Mouse (Mus musculus): ENCODE data around the gene Entpd2. TPM values are rescaled to one million over a fixed set of nuclear protein-coding genes. Genes with fewer than 3 reads are reported as not detected.

Gene Entpd2
- polyA plus RNA-seq, 1 experiment from 2014 or later, result 1.0 TPM

DNA sequence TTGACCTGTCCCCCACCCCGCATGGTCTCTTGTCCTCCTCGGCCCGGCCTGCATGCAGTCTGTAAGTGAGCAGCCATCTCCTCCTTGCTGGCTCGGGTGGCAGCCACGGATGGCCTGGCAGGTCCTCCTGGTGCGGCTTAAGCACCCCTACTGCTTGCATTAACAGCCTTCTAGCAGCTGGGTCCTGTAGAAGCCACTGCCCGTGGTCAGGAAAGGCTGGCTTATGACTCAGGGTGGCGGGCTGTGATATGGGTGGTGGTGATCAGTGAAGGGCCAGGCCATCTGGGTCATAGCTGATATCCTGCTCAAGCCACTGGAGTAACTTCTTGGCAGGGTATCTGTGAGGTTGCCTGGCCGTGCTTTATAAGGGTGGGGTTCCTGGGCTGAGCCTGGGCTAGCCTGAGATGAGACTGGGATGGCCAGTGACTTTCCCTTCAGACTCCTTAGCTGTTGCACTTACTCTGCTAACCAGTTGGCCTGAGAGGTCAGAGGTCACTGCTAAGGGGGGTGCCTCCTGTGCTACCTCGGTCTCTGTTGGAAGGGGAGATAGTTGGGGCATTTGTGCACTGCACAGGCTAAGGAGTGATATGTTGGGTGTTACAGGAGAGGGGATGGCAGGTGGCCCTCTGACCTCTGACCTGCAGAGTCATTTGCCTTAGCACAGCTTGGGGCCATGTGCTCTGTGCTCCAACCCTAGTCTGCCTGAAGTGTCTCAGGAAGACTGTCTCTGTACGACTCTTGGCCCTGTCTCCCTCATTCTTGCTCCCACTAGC is 36.8 kb downstream of the Entpd2 start:
- Histone ChIP-seq H3K27me3 (ENCODE audit: control insufficient read depth, insufficient read depth, low read depth, low read length) (peaks cover 11% of the 10 kb centered on the region), H3K27ac (ENCODE audit: low read length) (no peak overlapping the region), H3K4me2 (ENCODE audit: low read depth, low read length) (no peak overlapping the region), H3K9ac (ENCODE audit: low read depth, low read length) (no peak overlapping the region), H3K4me1 (ENCODE audit: control insufficient read depth, low read depth, low read length) (peaks cover 6% of the 10 kb centered on the region), H3K9me3 (replicated peaks; ENCODE audit: control insufficient read depth, low read length) (no peaks in the 10 kb centered on the region), H3K36me3 (ENCODE audit: control insufficient read depth, insufficient read depth) (no peaks in the 10 kb centered on the region), H3K4me3 (ENCODE audit: low read depth, low read length) (no peak overlapping the region)
- WGBS (ENCODE audit: insufficient replicate concordance), result 57% methylated on average over 11 of the region's 11 CpGs
- ATAC-seq (ENCODE audit: low read depth), result no peak

DNA sequence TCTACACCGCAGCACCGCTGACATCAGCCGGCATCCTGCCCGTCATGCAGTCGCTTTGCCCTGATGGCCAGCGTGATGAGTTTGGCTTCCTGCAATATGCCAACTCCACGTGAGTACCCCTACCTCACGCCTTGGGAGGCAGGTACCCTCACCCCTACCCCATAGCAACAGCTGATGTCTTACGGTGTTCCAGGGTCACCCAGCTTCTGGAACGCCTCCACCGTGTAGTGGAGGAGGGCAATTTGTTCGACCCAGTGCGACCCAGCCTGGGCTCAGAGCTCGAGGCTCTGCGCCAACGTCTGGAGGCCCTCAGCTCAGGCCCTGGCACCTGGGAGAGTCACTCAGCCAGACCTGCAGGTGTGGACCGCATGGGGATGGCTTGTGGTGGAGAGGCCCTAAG is 37.4 kb downstream of the Entpd2 start:
- H3K4me3 ChIP-seq (ENCODE audit: low read depth, low read length), result no peak overlapping the region
- no peak for ATAC-seq (ENCODE audit: low read depth)

DNA sequence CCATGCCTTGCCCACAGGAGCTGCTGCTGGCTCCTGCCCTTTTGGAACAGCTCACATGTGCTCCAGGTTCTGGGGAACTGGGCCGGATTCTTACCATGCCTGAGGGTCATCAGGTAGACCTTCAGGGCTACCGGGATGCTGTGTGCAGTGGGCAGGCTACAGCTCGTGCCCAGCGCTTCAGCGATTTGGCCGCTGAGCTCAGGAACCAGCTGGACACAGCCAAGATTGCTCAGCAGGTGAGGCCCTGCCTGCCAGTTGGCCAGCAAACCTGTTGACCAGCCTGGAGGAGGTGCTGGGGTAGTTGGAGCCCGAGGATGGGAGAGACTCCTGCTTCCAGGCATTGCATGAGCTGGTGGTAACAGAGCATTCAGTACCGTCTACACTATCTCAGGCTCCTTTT is 38.6 kb downstream of the Entpd2 start:
- H3K27ac ChIP-seq (ENCODE audit: low read length), result no peak overlapping the region
- H3K9ac ChIP-seq (ENCODE audit: low read depth, low read length), result no peak overlapping the region
- no peaks in the 10 kb centered on the region for H3K9me3 ChIP-seq (replicated peaks; ENCODE audit: control insufficient read depth, low read length)
- H3K4me2 ChIP-seq (ENCODE audit: low read depth, low read length), result no peak overlapping the region
- no peaks in the 10 kb centered on the region for H3K36me3 ChIP-seq (ENCODE audit: control insufficient read depth, insufficient read depth)
- ATAC-seq (ENCODE audit: low read depth), result no peak
- no peak overlapping the region for H3K4me3 ChIP-seq (ENCODE audit: low read depth, low read length)
- H3K4me1 ChIP-seq (ENCODE audit: control insufficient read depth, low read depth, low read length), result no peaks in the 10 kb centered on the region; the same call in 1 of the 2 replicates
- 75% methylated on average over 8 of the region's 8 CpGs for WGBS (ENCODE audit: insufficient replicate concordance)
- H3K27me3 ChIP-seq (ENCODE audit: control insufficient read depth, insufficient read depth, low read depth, low read length), result peaks cover 6% of the 10 kb centered on the region

More for the DNA sequence above, 37.4 kb downstream of the Entpd2 start:
- Histone ChIP-seq H3K9me3 (replicated peaks; ENCODE audit: control insufficient read depth, low read length) (no peaks in the 10 kb centered on the region), H3K4me1 (ENCODE audit: control insufficient read depth, low read depth, low read length) (peaks cover 5% of the 10 kb centered on the region), H3K36me3 (ENCODE audit: control insufficient read depth, insufficient read depth) (no peaks in the 10 kb centered on the region), H3K27me3 (ENCODE audit: control insufficient read depth, insufficient read depth, low read depth, low read length) (peaks cover 11% of the 10 kb centered on the region), H3K9ac (ENCODE audit: low read depth, low read length) (no peak overlapping the region), H3K27ac (ENCODE audit: low read length) (no peak overlapping the region), H3K4me2 (ENCODE audit: low read depth, low read length) (no peak overlapping the region)
- WGBS (ENCODE audit: insufficient replicate concordance), result 78% methylated on average over 17 of the region's 17 CpGs

DNA sequence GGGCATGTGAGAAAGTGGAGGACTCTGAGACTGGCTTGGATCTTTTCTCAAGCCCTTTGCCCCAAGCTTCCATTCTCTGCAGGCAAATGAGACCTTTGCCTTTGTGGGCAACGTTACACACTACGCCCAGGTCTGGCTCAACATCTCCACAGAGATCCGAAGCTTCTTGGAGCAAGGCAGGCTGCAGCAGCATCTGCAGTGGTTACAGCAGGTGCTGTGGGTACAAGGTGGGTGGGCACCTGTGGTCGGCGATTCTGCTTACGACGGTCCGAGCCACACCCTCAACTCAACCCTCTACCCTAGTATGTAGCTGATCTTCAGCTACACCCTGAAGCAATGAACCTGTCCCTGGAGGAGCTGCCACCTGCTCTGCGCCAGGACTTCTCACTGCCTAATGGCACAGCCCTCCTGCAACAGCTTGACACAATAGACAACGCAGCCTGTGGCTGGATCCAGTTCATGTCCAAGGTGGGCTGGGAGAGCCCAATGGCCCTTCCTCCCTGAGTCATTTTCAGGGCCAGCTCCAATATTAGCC is 40.7 kb downstream of the Entpd2 start:
- H3K27me3 ChIP-seq (ENCODE audit: control insufficient read depth, insufficient read depth, low read depth, low read length), result no peaks in the 10 kb centered on the region
- 79% methylated on average over 10 of the region's 10 CpGs for WGBS (ENCODE audit: insufficient replicate concordance)
- no peak overlapping the region for H3K9ac ChIP-seq (ENCODE audit: low read depth, low read length)
- H3K4me3 ChIP-seq (ENCODE audit: low read depth, low read length), result no peak overlapping the region
- no peak overlapping the region for H3K27ac ChIP-seq (ENCODE audit: low read length)
- H3K9me3 ChIP-seq (replicated peaks; ENCODE audit: control insufficient read depth, low read length), result no peaks in the 10 kb centered on the region
- ATAC-seq (ENCODE audit: low read depth), result no peak
- no peak overlapping the region for H3K4me2 ChIP-seq (ENCODE audit: low read depth, low read length)
- no peaks in the 10 kb centered on the region for H3K36me3 ChIP-seq (ENCODE audit: control insufficient read depth, insufficient read depth)
- no peaks in the 10 kb centered on the region; the same call in 1 of the 2 replicates for H3K4me1 ChIP-seq (ENCODE audit: control insufficient read depth, low read depth, low read length)

DNA sequence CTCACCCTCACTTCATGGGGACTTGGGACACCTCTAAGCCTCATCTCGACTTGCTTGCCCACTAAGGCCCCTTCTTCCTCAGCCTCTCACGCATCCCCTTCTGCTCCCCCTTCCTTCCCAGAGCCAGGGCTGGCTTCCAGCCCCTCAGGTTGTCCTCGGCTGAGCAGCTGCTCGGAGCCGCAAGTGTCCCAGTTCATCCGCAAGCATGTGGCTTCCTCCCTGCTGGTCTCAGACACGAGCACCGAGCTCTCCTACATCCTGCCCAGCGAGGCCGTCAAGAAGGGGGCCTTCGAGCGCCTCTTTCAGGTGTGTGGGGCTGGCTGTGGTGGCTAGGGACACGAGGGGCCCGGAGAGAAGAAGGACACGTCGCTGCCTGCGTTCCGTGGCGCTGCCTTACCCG is 45.4 kb downstream of the Entpd2 start:
- WGBS (ENCODE audit: insufficient replicate concordance), result 76% methylated on average over 20 of the region's 20 CpGs
- no peak overlapping the region for H3K9ac ChIP-seq (ENCODE audit: low read depth, low read length)
- no peaks in the 10 kb centered on the region for H3K4me1 ChIP-seq (ENCODE audit: control insufficient read depth, low read depth, low read length)
- no peak overlapping the region for H3K4me3 ChIP-seq (ENCODE audit: low read depth, low read length)
- no peak overlapping the region for H3K4me2 ChIP-seq (ENCODE audit: low read depth, low read length)
- no peaks in the 10 kb centered on the region for H3K36me3 ChIP-seq (ENCODE audit: control insufficient read depth, insufficient read depth)
- H3K27ac ChIP-seq (ENCODE audit: low read length), result no peak overlapping the region
- no peak for ATAC-seq (ENCODE audit: low read depth)
- no peaks in the 10 kb centered on the region for H3K9me3 ChIP-seq (replicated peaks; ENCODE audit: control insufficient read depth, low read length)
- no peaks in the 10 kb centered on the region for H3K27me3 ChIP-seq (ENCODE audit: control insufficient read depth, insufficient read depth, low read depth, low read length)

DNA sequence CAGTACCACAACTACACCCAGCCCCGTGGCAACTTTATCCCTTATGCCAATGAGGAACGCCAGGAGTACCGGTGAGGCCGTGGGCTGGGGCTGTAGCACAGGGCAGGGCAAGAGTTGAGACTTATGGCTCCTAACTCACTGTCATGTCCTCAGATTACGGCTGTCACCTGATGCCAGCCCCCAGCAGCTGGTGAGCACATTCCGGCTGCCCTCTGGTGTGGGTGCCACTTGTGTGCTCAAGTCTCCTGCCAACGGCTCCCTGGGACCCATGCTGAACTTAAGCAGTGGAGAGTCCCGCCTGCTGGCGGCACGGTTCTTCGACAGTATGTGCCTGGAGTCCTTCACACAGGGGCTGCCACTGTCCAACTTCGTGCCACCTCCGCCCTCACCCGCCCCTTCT is 47.0 kb downstream of the Entpd2 start:
- Histone ChIP-seq H3K9me3 (replicated peaks; ENCODE audit: control insufficient read depth, low read length) (no peaks in the 10 kb centered on the region), H3K27ac (ENCODE audit: low read length) (no peak overlapping the region), H3K36me3 (ENCODE audit: control insufficient read depth, insufficient read depth) (no peaks in the 10 kb centered on the region), H3K9ac (ENCODE audit: low read depth, low read length) (no peak overlapping the region), H3K4me3 (ENCODE audit: low read depth, low read length) (no peak overlapping the region), H3K4me1 (ENCODE audit: control insufficient read depth, low read depth, low read length) (no peaks in the 10 kb centered on the region), H3K27me3 (ENCODE audit: control insufficient read depth, insufficient read depth, low read depth, low read length) (no peaks in the 10 kb centered on the region), H3K4me2 (ENCODE audit: low read depth, low read length) (no peak overlapping the region)
- 78% methylated on average over 14 of the region's 14 CpGs for WGBS (ENCODE audit: insufficient replicate concordance)
- ATAC-seq (ENCODE audit: low read depth), result no peak

Small RNA genes within 50 kb of the gene (microRNA-seq; reads per million reads assigned to microRNA genes)
- 0.74 reads per million for gene Mir3087

Other genes with a start within 250 kb of the Entpd2 start
- gene Nrarp, start 215.1 kb upstream of the Entpd2 start, polyA plus RNA-seq (2015; fragmentation: Nextera tagmentation; extraction: Ambion mirVana), result 1.1 and 1.3 TPM in 2 replicates
- 6.5 and 6.6 TPM in 2 replicates for gene Tor4a, start 199.0 kb upstream of the Entpd2 start, polyA plus RNA-seq (2015; fragmentation: Nextera tagmentation; extraction: Ambion mirVana)
- gene Nelfb, start 184.4 kb upstream of the Entpd2 start, polyA plus RNA-seq (2015; fragmentation: Nextera tagmentation; extraction: Ambion mirVana), result 33.9 and 34.9 TPM in 2 replicates
- gene Stpg3, start 181.2 kb upstream of the Entpd2 start, polyA plus RNA-seq (2015; fragmentation: Nextera tagmentation; extraction: Ambion mirVana), result not detected in 2 replicates
- not detected in 2 replicates for gene Fam166a, start 177.1 kb upstream of the Entpd2 start, polyA plus RNA-seq (2015; fragmentation: Nextera tagmentation; extraction: Ambion mirVana)
- gene Tubb4b, start 171.2 kb upstream of the Entpd2 start, polyA plus RNA-seq (2015; fragmentation: Nextera tagmentation; extraction: Ambion mirVana), result 590 and 624 TPM in 2 replicates
- gene Slc34a3, start 161.5 kb upstream of the Entpd2 start, polyA plus RNA-seq (2015; fragmentation: Nextera tagmentation; extraction: Ambion mirVana), result 0.08 TPM in 1 of 2 replicates, not detected in the other
- gene Rnf224, start 159.1 kb upstream of the Entpd2 start, polyA plus RNA-seq (2015; fragmentation: Nextera tagmentation; extraction: Ambion mirVana), result not detected in 2 replicates
- gene Rnf208, start 153.6 kb upstream of the Entpd2 start, polyA plus RNA-seq (2015; fragmentation: Nextera tagmentation; extraction: Ambion mirVana), result 0.77 TPM in 1 of 2 replicates, not detected in the other
- not detected in 2 replicates for gene Cysrt1, start 153.4 kb upstream of the Entpd2 start, polyA plus RNA-seq (2015; fragmentation: Nextera tagmentation; extraction: Ambion mirVana)
- gene AL732309.1, start 149.0 kb upstream of the Entpd2 start, polyA plus RNA-seq (2015; fragmentation: Nextera tagmentation; extraction: Ambion mirVana), result 1.4 and 1.8 TPM in 2 replicates
- gene Tmem203, start 140.4 kb upstream of the Entpd2 start, polyA plus RNA-seq (2015; fragmentation: Nextera tagmentation; extraction: Ambion mirVana), result 10.9 and 12.0 TPM in 2 replicates
- 3.7 and 4.7 TPM in 2 replicates for gene Tprn, start 133.3 kb upstream of the Entpd2 start, polyA plus RNA-seq (2015; fragmentation: Nextera tagmentation; extraction: Ambion mirVana)
- gene Ssna1, start 123.4 kb upstream of the Entpd2 start, polyA plus RNA-seq (2015; fragmentation: Nextera tagmentation; extraction: Ambion mirVana), result 94.7 and 111 TPM in 2 replicates
- gene Anapc2, start 123.4 kb upstream of the Entpd2 start, polyA plus RNA-seq (2015; fragmentation: Nextera tagmentation; extraction: Ambion mirVana), result 40.1 and 40.5 TPM in 2 replicates
- gene Tmem210, start 107.7 kb upstream of the Entpd2 start, polyA plus RNA-seq (2015; fragmentation: Nextera tagmentation; extraction: Ambion mirVana), result not detected in 2 replicates
- not detected in 2 replicates for gene Lrrc26, start 106.0 kb upstream of the Entpd2 start, polyA plus RNA-seq (2015; fragmentation: Nextera tagmentation; extraction: Ambion mirVana)
- gene Grin1, start 76.7 kb upstream of the Entpd2 start, polyA plus RNA-seq (2015; fragmentation: Nextera tagmentation; extraction: Ambion mirVana), result 0.02 TPM in 1 of 2 replicates, not detected in the other
- 15.3 and 17.2 TPM in 2 replicates for gene Man1b1, start 63.5 kb upstream of the Entpd2 start, polyA plus RNA-seq (2015; fragmentation: Nextera tagmentation; extraction: Ambion mirVana)
- 10.8 and 11.5 TPM in 2 replicates for gene Dpp7, start 39.5 kb upstream of the Entpd2 start, polyA plus RNA-seq (2015; fragmentation: Nextera tagmentation; extraction: Ambion mirVana)
- 12.6 and 14.0 TPM in 2 replicates for gene Uap1l1, start 30.2 kb upstream of the Entpd2 start, polyA plus RNA-seq (2015; fragmentation: Nextera tagmentation; extraction: Ambion mirVana)
- gene Sapcd2, start 23.6 kb upstream of the Entpd2 start, polyA plus RNA-seq (2015; fragmentation: Nextera tagmentation; extraction: Ambion mirVana), result 14.7 and 16.2 TPM in 2 replicates
- 4.7 and 4.8 TPM in 2 replicates for gene Npdc1, start 3.5 kb downstream of the Entpd2 start, polyA plus RNA-seq (2015; fragmentation: Nextera tagmentation; extraction: Ambion mirVana)
- gene Fut7, start 27.4 kb downstream of the Entpd2 start, polyA plus RNA-seq (2015; fragmentation: Nextera tagmentation; extraction: Ambion mirVana), result 0.96 and 1.2 TPM in 2 replicates
- gene Abca2, start 32.8 kb downstream of the Entpd2 start, polyA plus RNA-seq (2015; fragmentation: Nextera tagmentation; extraction: Ambion mirVana), result 1.3 and 1.8 TPM in 2 replicates
- 0.54 and 0.63 TPM in 2 replicates for gene Clic3, start 61.0 kb downstream of the Entpd2 start, polyA plus RNA-seq (2015; fragmentation: Nextera tagmentation; extraction: Ambion mirVana)
- gene Paxx, start 65.2 kb downstream of the Entpd2 start, polyA plus RNA-seq (2015; fragmentation: Nextera tagmentation; extraction: Ambion mirVana), result 10.1 TPM in 2 replicates
- 0.35 and 0.71 TPM in 2 replicates for gene Ptgds, start 74.2 kb downstream of the Entpd2 start, polyA plus RNA-seq (2015; fragmentation: Nextera tagmentation; extraction: Ambion mirVana)
- gene Lcn12, start 98.0 kb downstream of the Entpd2 start, polyA plus RNA-seq (2015; fragmentation: Nextera tagmentation; extraction: Ambion mirVana), result not detected in 2 replicates
- gene Fbxw5, start 104.9 kb downstream of the Entpd2 start, polyA plus RNA-seq (2015; fragmentation: Nextera tagmentation; extraction: Ambion mirVana), result 23.8 and 24.7 TPM in 2 replicates
- 90.7 and 105 TPM in 2 replicates for gene C8g, start 105.8 kb downstream of the Entpd2 start, polyA plus RNA-seq (2015; fragmentation: Nextera tagmentation; extraction: Ambion mirVana)
- 13.0 and 13.3 TPM in 2 replicates for gene Traf2, start 151.1 kb downstream of the Entpd2 start, polyA plus RNA-seq (2015; fragmentation: Nextera tagmentation; extraction: Ambion mirVana)
- 190 and 194 TPM in 2 replicates for gene Edf1, start 162.0 kb downstream of the Entpd2 start, polyA plus RNA-seq (2015; fragmentation: Nextera tagmentation; extraction: Ambion mirVana)
- gene Mamdc4, start 179.0 kb downstream of the Entpd2 start, polyA plus RNA-seq (2015; fragmentation: Nextera tagmentation; extraction: Ambion mirVana), result 2.9 and 7.2 TPM in 2 replicates
- 31.2 and 34.4 TPM in 2 replicates for gene Phpt1, start 179.3 kb downstream of the Entpd2 start, polyA plus RNA-seq (2015; fragmentation: Nextera tagmentation; extraction: Ambion mirVana)
- gene Ajm1, start 185.9 kb downstream of the Entpd2 start, polyA plus RNA-seq (2015; fragmentation: Nextera tagmentation; extraction: Ambion mirVana), result 0.07 TPM in 1 of 2 replicates, not detected in the other
- 17.5 and 19.9 TPM in 2 replicates for gene Rabl6, start 212.6 kb downstream of the Entpd2 start, polyA plus RNA-seq (2015; fragmentation: Nextera tagmentation; extraction: Ambion mirVana)
- gene Ccdc183, start 221.8 kb downstream of the Entpd2 start, polyA plus RNA-seq (2015; fragmentation: Nextera tagmentation; extraction: Ambion mirVana), result 0.02 and 0.05 TPM in 2 replicates
- 9.0 and 10.5 TPM in 2 replicates for gene Tmem141, start 226.1 kb downstream of the Entpd2 start, polyA plus RNA-seq (2015; fragmentation: Nextera tagmentation; extraction: Ambion mirVana)
- gene Fcna, start 232.2 kb downstream of the Entpd2 start, polyA plus RNA-seq (2015; fragmentation: Nextera tagmentation; extraction: Ambion mirVana), result 86.7 and 88.1 TPM in 2 replicates